Mouse (Mus musculus): ENCODE measurements around the gene Gbf1. TPM values are rescaled to one million over a fixed set of nuclear protein-coding genes. Genes with fewer than 3 reads are reported as not detected.

Gbf1 gene
- total and polyA plus RNA-seq, 2 experiments: 25.7 to 58.1 TPM

GRCm38 (mm10) chr19:46131283-46131682, 21.0 kb upstream of the Gbf1 start:
- no peaks in the 10 kb centered on the region for H3K36me3 ChIP-seq (ENCODE audit: control insufficient read depth, insufficient read depth, low read length)
- H3K4me3 ChIP-seq (ENCODE audit: insufficient read depth, low read depth, low read length): no peak overlapping the region; the same call in 1 of the 2 replicates
- 8% methylated on average over 8 of the region's 8 CpGs for WGBS
- peak; percentile 59 for DNase-seq (ENCODE audit: extremely low read depth, low read depth, low spot score)
- no peak for TF ChIP-seq CTCF (IDR thresholded peaks at IDR 0.05; ENCODE audit: low read depth, low read length)
- TF ChIP-seq POLR2A (IDR thresholded peaks at IDR 0.05; ENCODE audit: extremely low read depth, insufficient read depth, low read length): no peak
- peak overlapping the region; percentile 41; the same call in 1 of the 2 replicates for H3K27ac ChIP-seq (replicated peaks; ENCODE audit: insufficient read depth, low read depth, low read length)
- H3K9ac ChIP-seq (ENCODE audit: low read depth, low read length): peak overlapping the region; percentile 30
- H3K4me1 ChIP-seq (ENCODE audit: control insufficient read depth, insufficient read depth, low read length): peaks cover 19% of the 10 kb centered on the region
- H3K79me2 ChIP-seq (ENCODE audit: control insufficient read depth, insufficient read depth, low read length): no peaks in the 10 kb centered on the region
- no peaks in the 10 kb centered on the region for H3K27me3 ChIP-seq (ENCODE audit: control insufficient read depth, insufficient read depth, low read length)

- TF ChIP-seq POLR2A (IDR thresholded peaks at IDR 0.05; ENCODE audit: extremely low read depth, insufficient read depth, low read length): peak; percentile 86
- TF ChIP-seq CTCF (IDR thresholded peaks at IDR 0.05; ENCODE audit: low read depth, low read length): no peak
- Histone ChIP-seq H3K27ac (replicated peaks; ENCODE audit: insufficient read depth, low read depth, low read length) (peak within 1 kb of the TSS; percentile 86), H3K36me3 (ENCODE audit: control insufficient read depth, insufficient read depth, low read length) (no peaks in the 10 kb centered on the region), H3K27me3 (ENCODE audit: control insufficient read depth, insufficient read depth, low read length) (no peaks in the 10 kb centered on the region), H3K79me2 (ENCODE audit: control insufficient read depth, insufficient read depth, low read length) (no peaks in the 10 kb centered on the region), H3K9ac (ENCODE audit: low read depth, low read length) (peak within 1 kb of the TSS; percentile 68), H3K4me3 (ENCODE audit: insufficient read depth, low read depth, low read length) (peak within 1 kb of the TSS; percentile 57), H3K4me1 (ENCODE audit: control insufficient read depth, insufficient read depth, low read length) (peaks cover 22% of the 10 kb centered on the region)
- peak; percentile 92 for DNase-seq (ENCODE audit: extremely low read depth, low read depth, low spot score)
- WGBS: 4% methylated on average over 31 of the region's 31 CpGs
These were observed 20.4 kb upstream of the Gbf1 start, which contains the start of gene Elovl3 for GRCm38 (mm10) chr19:46131694-46132525. TSS of gene Elovl3 (plus strand) at chr19:46131897.

- H3K27me3 ChIP-seq (ENCODE audit: control insufficient read depth, insufficient read depth, low read length): no peaks in the 10 kb centered on the region
- 30% methylated on average over 6 of the region's 6 CpGs for WGBS
- H3K4me1 ChIP-seq (ENCODE audit: control insufficient read depth, insufficient read depth, low read length): peaks cover 22% of the 10 kb centered on the region
- no peaks in the 10 kb centered on the region for H3K36me3 ChIP-seq (ENCODE audit: control insufficient read depth, insufficient read depth, low read length)
- peak overlapping the region; percentile 15 for H3K9ac ChIP-seq (ENCODE audit: low read depth, low read length)
- H3K79me2 ChIP-seq (ENCODE audit: control insufficient read depth, insufficient read depth, low read length): no peaks in the 10 kb centered on the region
- peak; percentile 59 for DNase-seq (ENCODE audit: extremely low read depth, low read depth, low spot score)
- TF ChIP-seq CTCF (IDR thresholded peaks at IDR 0.05; ENCODE audit: low read depth, low read length) (no peak), POLR2A (IDR thresholded peaks at IDR 0.05; ENCODE audit: extremely low read depth, insufficient read depth, low read length) (no peak)
- peak overlapping the region; percentile 57 for H3K4me3 ChIP-seq (ENCODE audit: insufficient read depth, low read depth, low read length)
- no peak overlapping the region; the same call in 1 of the 2 replicates for H3K27ac ChIP-seq (replicated peaks; ENCODE audit: insufficient read depth, low read depth, low read length)
These were observed 19.7 kb upstream of the Gbf1 start for GRCm38 (mm10) chr19:46132577-46132976.

- TF ChIP-seq CTCF (IDR thresholded peaks at IDR 0.05; ENCODE audit: low read depth, low read length): peak; percentile 99
- no peak for TF ChIP-seq POLR2A (IDR thresholded peaks at IDR 0.05; ENCODE audit: extremely low read depth, insufficient read depth, low read length)
- H3K79me2 ChIP-seq (ENCODE audit: control insufficient read depth, insufficient read depth, low read length): no peaks in the 10 kb centered on the region
- DNase-seq (ENCODE audit: extremely low read depth, low read depth, low spot score): peak; percentile 74
- H3K36me3 ChIP-seq (ENCODE audit: control insufficient read depth, insufficient read depth, low read length): no peaks in the 10 kb centered on the region
- H3K4me1 ChIP-seq (ENCODE audit: control insufficient read depth, insufficient read depth, low read length): peaks cover 22% of the 10 kb centered on the region
- H3K9ac ChIP-seq (ENCODE audit: low read depth, low read length): peak overlapping the region; percentile 71; the same call in 1 of the 2 replicates
- H3K27ac ChIP-seq (replicated peaks; ENCODE audit: insufficient read depth, low read depth, low read length): peak overlapping the region; percentile 45; the same call in 1 of the 2 replicates
- no peaks in the 10 kb centered on the region for H3K27me3 ChIP-seq (ENCODE audit: control insufficient read depth, insufficient read depth, low read length)
- WGBS: 1% methylated on average over 12 of the region's 12 CpGs
- H3K4me3 ChIP-seq (ENCODE audit: insufficient read depth, low read depth, low read length): peak overlapping the region; percentile 68; the same call in 1 of the 2 replicates
These were observed 17.0 kb upstream of the Gbf1 start for GRCm38 (mm10) chr19:46135297-46135696.

- no peaks in the 10 kb centered on the region for H3K79me2 ChIP-seq (ENCODE audit: control insufficient read depth, insufficient read depth, low read length)
- H3K36me3 ChIP-seq (ENCODE audit: control insufficient read depth, insufficient read depth, low read length): no peaks in the 10 kb centered on the region
- TF ChIP-seq POLR2A (IDR thresholded peaks at IDR 0.05; ENCODE audit: extremely low read depth, insufficient read depth, low read length) (no peak), CTCF (IDR thresholded peaks at IDR 0.05; ENCODE audit: low read depth, low read length) (peak; percentile 58)
- DNase-seq (ENCODE audit: extremely low read depth, low read depth, low spot score): peak; percentile 74
- H3K9ac ChIP-seq (ENCODE audit: low read depth, low read length): peak overlapping the region; percentile 71
- H3K4me1 ChIP-seq (ENCODE audit: control insufficient read depth, insufficient read depth, low read length): peaks cover 22% of the 10 kb centered on the region
- under 1% methylated on average over 77 of the region's 79 CpGs for WGBS
- no peaks in the 10 kb centered on the region for H3K27me3 ChIP-seq (ENCODE audit: control insufficient read depth, insufficient read depth, low read length)
- peak overlapping the region; percentile 68 for H3K4me3 ChIP-seq (ENCODE audit: insufficient read depth, low read depth, low read length)
- peak overlapping the region; percentile 76 for H3K27ac ChIP-seq (replicated peaks; ENCODE audit: insufficient read depth, low read depth, low read length)
These were observed 16.3 kb upstream of the Gbf1 start for GRCm38 (mm10) chr19:46135789-46136638.

Data from liver, adult 2 months (tissue).